Mouse (Mus musculus): ENCODE measurements at regions not wholly inside any gene's neighbourhood (a gene's known extent, or its start where the extent isn't known, plus 50 kb on each side); places are given as distances from the start of the nearest gene placed in this dataset.

DNA sequence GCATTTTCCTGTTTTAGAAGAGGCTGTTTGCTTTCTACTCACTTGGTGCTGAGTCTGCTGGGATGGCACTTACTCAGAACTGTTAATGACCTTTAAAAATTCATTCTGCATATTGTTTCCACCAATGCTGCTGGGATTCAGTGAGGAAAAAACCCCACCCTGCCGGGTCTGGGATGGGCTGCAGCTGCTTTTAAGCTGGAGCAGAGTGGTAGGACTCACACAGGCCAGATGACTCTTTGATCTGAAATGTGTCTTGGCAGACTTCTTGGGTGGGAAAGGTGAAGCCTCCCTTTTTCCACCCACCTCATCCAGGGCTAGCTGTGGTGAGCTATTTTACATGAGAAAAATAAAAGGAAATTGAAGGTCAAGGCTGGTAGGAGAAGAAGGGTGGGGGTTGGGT is 56.4 kb upstream of the Ddhd1 start:
- H3K9me3 ChIP-seq (replicated peaks), result no peaks in the 10 kb centered on the region
- no peak overlapping the region for H3K9ac ChIP-seq
- 39% methylated on average over 1 of the region's 1 CpGs for WGBS
- no peaks in the 10 kb centered on the region for H3K36me3 ChIP-seq
- no peaks in the 10 kb centered on the region for H3K4me1 ChIP-seq
- no peaks in the 10 kb centered on the region for H3K27me3 ChIP-seq
- H3K4me3 ChIP-seq (replicated peaks), result no peak overlapping the region
- H3K27ac ChIP-seq (replicated peaks), result no peak overlapping the region
- H3K4me2 ChIP-seq (replicated peaks), result no peak overlapping the region
- no peak for ATAC-seq (ENCODE audit: insufficient number of reproducible peaks, low FRiP score, low TSS enrichment, low read depth)

DNA sequence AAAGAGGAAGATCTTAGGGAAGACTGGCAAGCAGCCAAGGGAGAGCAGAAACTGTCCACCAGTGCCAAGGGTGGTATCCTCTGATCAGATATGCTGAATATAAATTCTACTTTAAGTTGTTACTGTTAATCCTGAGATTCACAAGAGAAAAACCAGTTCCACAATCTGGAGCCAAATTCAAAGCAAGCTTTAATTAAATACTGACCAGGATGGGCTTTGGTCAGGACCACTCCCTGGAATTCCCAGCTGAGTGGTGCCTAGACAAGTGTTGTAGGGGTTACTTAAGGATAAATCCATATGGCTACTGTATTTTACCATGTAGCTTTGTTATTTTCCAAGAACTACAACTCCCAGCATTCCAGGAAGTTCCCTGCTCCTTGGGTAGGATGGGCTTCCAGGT is 56.8 kb upstream of the Ddhd1 start:
- no peak overlapping the region for H3K27ac ChIP-seq (replicated peaks)
- H3K36me3 ChIP-seq, result no peaks in the 10 kb centered on the region
- no peaks in the 10 kb centered on the region for H3K4me1 ChIP-seq
- H3K9ac ChIP-seq, result no peak overlapping the region
- no peak overlapping the region for H3K4me3 ChIP-seq (replicated peaks)
- H3K4me2 ChIP-seq (replicated peaks), result no peak overlapping the region
- no peaks in the 10 kb centered on the region for H3K27me3 ChIP-seq
- no peak for ATAC-seq (ENCODE audit: insufficient number of reproducible peaks, low FRiP score, low TSS enrichment, low read depth)
- H3K9me3 ChIP-seq (replicated peaks), result no peaks in the 10 kb centered on the region

DNA sequence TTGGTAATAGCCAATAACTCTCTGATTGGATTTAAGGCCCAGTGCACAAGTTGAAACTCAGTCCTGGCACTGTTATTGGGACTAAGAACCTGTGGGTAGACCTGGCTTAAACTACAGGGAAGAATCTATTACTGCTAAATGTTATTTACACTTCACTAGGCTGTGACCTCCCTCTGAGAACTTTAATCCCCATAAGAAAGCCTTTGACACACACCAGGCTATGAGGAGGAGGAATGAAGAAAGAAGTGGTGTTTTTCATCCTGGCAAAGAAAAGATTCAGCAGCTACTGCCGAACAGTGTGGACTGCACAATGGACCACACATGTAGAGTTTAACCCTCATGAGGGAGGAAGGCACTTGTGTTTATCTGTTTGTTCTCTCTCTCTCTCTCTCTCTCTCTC is 58.2 kb upstream of the Ddhd1 start:
- 24% methylated on average over 1 of the region's 1 CpGs for WGBS

DNA sequence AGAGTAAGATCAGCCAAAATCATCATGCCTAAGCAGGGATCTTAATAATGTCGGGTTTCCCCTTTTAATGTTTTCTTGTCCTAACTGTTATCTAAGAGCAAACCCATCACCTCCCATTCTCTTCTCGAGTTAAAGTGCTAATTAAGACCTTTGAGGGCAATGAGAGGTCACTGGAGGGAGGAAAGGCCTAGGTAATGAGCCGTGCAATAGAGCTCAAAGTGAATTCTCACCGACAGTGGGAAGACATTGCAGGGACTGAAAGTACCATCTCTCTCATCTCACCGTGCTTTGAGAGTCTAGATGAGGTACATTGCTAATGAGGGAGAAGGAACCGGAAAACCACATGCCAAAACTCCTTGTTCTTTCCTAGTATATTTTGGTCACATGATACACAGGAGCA is 64.9 kb upstream of the Ddhd1 start:
- Histone ChIP-seq H3K27ac (replicated peaks) (no peak overlapping the region), H3K4me2 (replicated peaks) (no peak overlapping the region), H3K9me3 (replicated peaks) (no peaks in the 10 kb centered on the region), H3K4me1 (no peaks in the 10 kb centered on the region), H3K9ac (no peak overlapping the region), H3K4me3 (replicated peaks) (no peak overlapping the region), H3K27me3 (no peaks in the 10 kb centered on the region), H3K36me3 (no peaks in the 10 kb centered on the region)
- WGBS, result 46% methylated on average over 6 of the region's 6 CpGs
- ATAC-seq (ENCODE audit: insufficient number of reproducible peaks, low FRiP score, low TSS enrichment, low read depth), result no peak

More for the DNA sequence above, 58.2 kb upstream of the Ddhd1 start:
- H3K9ac ChIP-seq, result no peak overlapping the region
- H3K4me2 ChIP-seq (replicated peaks), result no peak overlapping the region
- ATAC-seq (ENCODE audit: insufficient number of reproducible peaks, low FRiP score, low TSS enrichment, low read depth), result no peak
- H3K9me3 ChIP-seq (replicated peaks), result no peaks in the 10 kb centered on the region
- no peaks in the 10 kb centered on the region for H3K4me1 ChIP-seq
- H3K36me3 ChIP-seq, result no peaks in the 10 kb centered on the region
- H3K4me3 ChIP-seq (replicated peaks), result no peak overlapping the region
- H3K27me3 ChIP-seq, result no peaks in the 10 kb centered on the region
- no peak overlapping the region for H3K27ac ChIP-seq (replicated peaks)

DNA sequence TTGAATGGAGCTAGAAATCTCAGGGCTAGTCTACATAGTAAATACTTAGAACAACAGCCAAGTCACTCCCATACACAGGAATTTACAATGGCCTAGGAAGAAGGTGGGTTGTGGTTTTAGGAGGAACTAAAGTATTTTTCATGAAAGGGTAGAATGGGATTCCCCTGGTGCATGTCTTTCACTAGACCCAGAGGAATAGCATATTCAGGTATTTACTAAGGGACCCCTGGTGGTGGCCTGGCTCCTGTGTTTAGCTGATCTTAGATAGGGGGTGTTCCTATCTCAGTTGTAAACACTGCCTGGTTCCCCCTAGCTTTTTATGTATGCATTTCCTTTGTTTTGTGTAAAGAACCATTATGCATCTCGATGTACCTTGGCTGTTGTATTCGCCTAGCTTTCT is 66.4 kb upstream of the Ddhd1 start:
- 91% methylated on average over 2 of the region's 2 CpGs for WGBS
- Histone ChIP-seq H3K9ac (no peak overlapping the region), H3K4me1 (no peaks in the 10 kb centered on the region), H3K27me3 (no peaks in the 10 kb centered on the region), H3K4me2 (replicated peaks) (no peak overlapping the region), H3K27ac (replicated peaks) (no peak overlapping the region), H3K9me3 (replicated peaks) (no peaks in the 10 kb centered on the region), H3K4me3 (replicated peaks) (no peak overlapping the region), H3K36me3 (no peaks in the 10 kb centered on the region)
- no peak for ATAC-seq (ENCODE audit: insufficient number of reproducible peaks, low FRiP score, low TSS enrichment, low read depth)

DNA sequence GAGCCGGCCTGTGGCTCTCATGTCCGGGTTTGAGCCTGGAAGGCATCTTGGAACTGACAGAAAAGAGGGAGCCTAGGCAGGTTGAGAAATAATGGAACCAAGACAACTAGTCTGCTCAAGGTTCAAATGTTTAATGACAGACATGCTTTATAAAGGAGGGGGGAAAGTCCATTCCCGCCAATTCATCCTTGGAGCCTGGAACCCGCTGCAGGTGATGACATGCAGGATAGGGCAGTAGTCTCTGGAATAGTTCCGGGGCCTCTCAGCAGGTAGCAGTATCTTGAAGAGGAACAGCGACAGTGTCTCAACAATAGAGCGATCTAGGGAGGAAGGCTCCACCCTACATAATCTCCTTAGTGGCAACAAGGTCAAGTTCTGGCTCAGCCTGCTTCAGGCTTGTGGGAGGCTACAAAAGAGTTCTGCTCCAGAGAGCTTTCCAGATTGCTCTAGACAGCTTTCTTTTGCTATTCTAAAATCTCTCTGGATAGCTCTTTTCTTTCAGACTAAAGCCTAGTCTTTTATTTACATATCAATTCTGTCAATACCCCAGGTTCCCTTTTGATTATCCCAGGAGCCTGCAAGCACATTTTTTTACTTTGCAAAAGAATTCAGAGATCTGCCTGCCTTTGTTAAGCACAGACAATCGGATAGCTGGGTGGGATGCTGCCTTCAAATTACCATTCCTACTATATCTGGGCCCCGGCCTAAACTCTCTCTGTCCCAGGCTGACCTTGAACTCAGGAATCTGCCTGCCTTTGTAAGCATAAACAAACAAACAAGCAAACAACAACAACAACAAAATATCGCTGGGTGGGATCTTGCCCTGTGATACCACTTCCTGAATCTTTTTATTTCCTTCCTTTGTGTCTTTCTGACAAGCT is 76.8 kb upstream of the Ddhd1 start:
- no peaks in the 10 kb centered on the region for H3K9me3 ChIP-seq (replicated peaks)
- no peak overlapping the region for H3K27ac ChIP-seq (replicated peaks)
- H3K4me1 ChIP-seq, result no peaks in the 10 kb centered on the region
- H3K36me3 ChIP-seq, result no peaks in the 10 kb centered on the region
- no peak overlapping the region for H3K9ac ChIP-seq
- 73% methylated on average over 10 of the region's 10 CpGs for WGBS
- H3K4me3 ChIP-seq (replicated peaks), result no peak overlapping the region
- no peak for ATAC-seq (ENCODE audit: insufficient number of reproducible peaks, low FRiP score, low TSS enrichment, low read depth)
- H3K27me3 ChIP-seq, result no peaks in the 10 kb centered on the region
- no peak overlapping the region for H3K4me2 ChIP-seq (replicated peaks)

DNA sequence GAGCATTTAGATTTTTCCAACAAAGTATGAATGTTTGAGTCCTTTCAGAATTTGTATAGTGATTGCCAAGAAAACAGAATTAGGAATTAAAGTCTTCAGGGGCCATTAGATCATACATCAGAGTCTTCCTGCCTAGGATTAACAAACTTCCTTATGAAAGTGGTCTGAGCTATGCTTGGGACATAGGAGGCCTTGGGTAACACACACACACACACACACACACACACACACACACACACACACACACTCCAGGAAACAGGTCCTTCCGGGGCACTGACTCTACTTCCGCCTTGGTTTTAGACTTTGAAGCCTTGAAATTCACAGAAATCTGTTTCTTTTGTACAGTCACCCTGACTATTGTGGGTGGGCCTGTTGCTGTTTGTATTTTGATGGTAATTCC is 80.0 kb upstream of the Ddhd1 start:
- 87% methylated on average over 2 of the region's 2 CpGs for WGBS
- H3K27me3 ChIP-seq, result no peaks in the 10 kb centered on the region

DNA sequence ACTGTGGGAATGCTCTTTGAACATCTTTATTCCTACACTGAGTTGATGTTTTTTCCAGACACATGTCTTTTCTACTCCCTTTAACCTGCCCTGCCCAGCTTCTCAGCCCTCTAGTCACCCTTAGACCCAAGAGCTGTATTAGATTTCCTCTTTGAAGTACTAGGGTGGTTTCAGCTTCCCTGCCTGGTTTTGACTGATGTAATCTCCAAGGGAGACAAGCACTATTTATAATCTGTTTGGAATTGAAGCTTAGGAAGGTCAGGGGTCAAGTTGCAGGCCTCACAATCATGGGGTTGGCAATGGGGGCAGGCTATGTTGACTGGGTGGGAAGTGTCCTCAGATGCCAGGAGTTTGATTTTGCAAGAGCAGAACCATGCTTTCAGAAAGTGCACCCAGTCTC is 81.7 kb upstream of the Ddhd1 start:
- Histone ChIP-seq H3K27ac (replicated peaks) (no peak overlapping the region), H3K27me3 (no peaks in the 10 kb centered on the region)

More for the DNA sequence above, 80.0 kb upstream of the Ddhd1 start:
- Histone ChIP-seq H3K4me1 (no peaks in the 10 kb centered on the region), H3K36me3 (no peaks in the 10 kb centered on the region), H3K27ac (replicated peaks) (no peak overlapping the region), H3K9me3 (replicated peaks) (no peaks in the 10 kb centered on the region), H3K4me2 (replicated peaks) (no peak overlapping the region), H3K4me3 (replicated peaks) (no peak overlapping the region), H3K9ac (no peak overlapping the region)
- ATAC-seq (ENCODE audit: insufficient number of reproducible peaks, low FRiP score, low TSS enrichment, low read depth), result no peak

DNA sequence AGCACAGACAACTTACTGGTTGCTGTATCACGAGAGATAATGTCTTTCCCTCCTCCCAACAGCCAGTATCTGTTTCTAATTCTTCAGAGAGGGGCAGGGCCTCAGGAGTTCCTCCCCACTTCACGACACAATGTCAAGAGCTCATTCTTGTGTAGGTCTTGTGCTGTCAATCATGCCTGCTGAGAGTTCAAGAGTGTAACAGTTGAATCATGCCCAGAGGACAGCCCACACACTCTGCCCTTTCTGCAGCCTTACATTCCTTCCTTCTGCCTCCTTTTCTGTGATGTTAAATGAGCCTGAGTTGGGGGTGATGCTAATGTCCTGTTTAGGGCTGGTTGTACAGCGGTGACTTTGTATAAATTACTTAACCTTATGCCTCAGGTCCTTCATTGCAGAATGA is 82.7 kb upstream of the Ddhd1 start:
- Histone ChIP-seq H3K27ac (replicated peaks) (no peak overlapping the region), H3K4me2 (replicated peaks) (no peak overlapping the region), H3K36me3 (no peaks in the 10 kb centered on the region), H3K4me3 (replicated peaks) (no peak overlapping the region), H3K9ac (no peak overlapping the region), H3K9me3 (replicated peaks) (no peaks in the 10 kb centered on the region), H3K4me1 (no peaks in the 10 kb centered on the region), H3K27me3 (no peaks in the 10 kb centered on the region)
- no peak for ATAC-seq (ENCODE audit: insufficient number of reproducible peaks, low FRiP score, low TSS enrichment, low read depth)
- WGBS, result 20% methylated on average over 3 of the region's 3 CpGs

More for the DNA sequence above, 81.7 kb upstream of the Ddhd1 start:
- no peak overlapping the region for H3K9ac ChIP-seq
- ATAC-seq (ENCODE audit: insufficient number of reproducible peaks, low FRiP score, low TSS enrichment, low read depth), result no peak
- H3K36me3 ChIP-seq, result no peaks in the 10 kb centered on the region
- no peak overlapping the region for H3K4me2 ChIP-seq (replicated peaks)
- no peaks in the 10 kb centered on the region for H3K4me1 ChIP-seq
- no peaks in the 10 kb centered on the region for H3K9me3 ChIP-seq (replicated peaks)
- no peak overlapping the region for H3K4me3 ChIP-seq (replicated peaks)

DNA sequence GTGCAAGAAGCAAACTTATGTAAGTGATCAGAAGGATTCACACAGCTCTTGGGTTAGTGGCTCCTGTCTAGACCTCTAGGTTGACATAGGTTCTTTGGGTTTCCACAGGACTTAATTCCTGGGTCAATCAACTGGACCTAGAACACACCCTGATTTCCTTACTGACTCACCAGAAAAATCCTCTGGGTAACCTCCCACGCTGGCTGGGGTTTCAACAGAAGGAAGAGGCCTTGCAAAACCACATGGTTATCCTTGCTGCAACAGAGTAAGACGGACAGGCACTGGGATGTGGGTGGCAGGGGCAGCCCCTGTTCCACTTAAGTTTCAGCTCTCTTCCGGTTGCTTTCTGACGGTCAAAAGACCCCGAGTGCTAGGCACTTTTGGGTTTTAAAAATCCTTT is 88.2 kb upstream of the Ddhd1 start:
- H3K9ac ChIP-seq, result no peak overlapping the region
- ATAC-seq (ENCODE audit: insufficient number of reproducible peaks, low FRiP score, low TSS enrichment, low read depth), result no peak
- no peaks in the 10 kb centered on the region for H3K27me3 ChIP-seq
- no peaks in the 10 kb centered on the region for H3K9me3 ChIP-seq (replicated peaks)
- H3K4me1 ChIP-seq, result no peaks in the 10 kb centered on the region
- no peak overlapping the region for H3K4me3 ChIP-seq (replicated peaks)
- WGBS, result 71% methylated on average over 5 of the region's 5 CpGs
- no peak overlapping the region for H3K4me2 ChIP-seq (replicated peaks)
- no peak overlapping the region for H3K27ac ChIP-seq (replicated peaks)
- no peaks in the 10 kb centered on the region for H3K36me3 ChIP-seq

DNA sequence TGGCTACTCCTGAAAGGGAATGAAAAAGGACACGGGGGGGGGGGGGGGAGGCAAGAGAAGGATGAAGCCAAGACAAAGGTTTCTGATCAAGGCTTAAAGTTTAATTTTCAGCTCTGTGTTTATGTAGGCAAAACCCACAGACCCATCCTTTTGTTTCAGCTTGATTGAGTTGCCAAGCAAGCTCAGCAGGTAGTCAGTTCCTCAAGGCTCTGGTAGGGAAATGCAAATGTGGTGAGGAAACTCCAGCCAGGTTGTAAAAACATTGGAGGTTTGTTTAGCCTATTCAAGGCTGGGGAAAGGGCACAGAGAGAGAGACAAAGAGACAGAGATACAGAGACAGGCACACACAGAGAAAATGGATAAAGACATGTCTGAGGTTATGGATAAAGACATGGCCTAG is 99.4 kb upstream of the Ddhd1 start:
- no peak overlapping the region for H3K4me3 ChIP-seq (replicated peaks)
- no peak overlapping the region for H3K4me2 ChIP-seq (replicated peaks)
- H3K27ac ChIP-seq (replicated peaks), result no peak overlapping the region
- no peak for ATAC-seq (ENCODE audit: insufficient number of reproducible peaks, low FRiP score, low TSS enrichment, low read depth)
- no peaks in the 10 kb centered on the region for H3K36me3 ChIP-seq
- H3K4me1 ChIP-seq, result no peaks in the 10 kb centered on the region
- H3K9me3 ChIP-seq (replicated peaks), result no peaks in the 10 kb centered on the region
- no peak overlapping the region for H3K9ac ChIP-seq
- WGBS, result 10% methylated on average over 1 of the region's 1 CpGs
- no peaks in the 10 kb centered on the region for H3K27me3 ChIP-seq
